ENCODE assay signal across 11 mouse cellular contexts in genomic region chr11:9739098-9739497, GRCm38 (mm10).
DNase-seq lines count a peak whose midpoint lies in the region.
"Had no signal": no experiment of that assay in that cellular context is flagged by ENCODE, and none has a peak within 500 bp of the region (broad histone marks: within the 10 kb centered on the region; RNA-seq: fewer than 3 reads in every experiment).

No protein-coding gene starts in this region.

- intact Hi-C loops in left cerebral cortex, postnatal 4 days (cut with DNase I), result no loop called here
- intact Hi-C loops in left cerebral cortex, postnatal 10 days (cut with DNase I), result no loop called here

- peak; percentile 2 for DNase-seq in left cerebral cortex, adult 11 months (ENCODE audit: low spot score)
- DNase-seq in left cerebral cortex, postnatal 4 days, result no peak
- DNase-seq in layer of hippocampus, adult 18-20 months (ENCODE audit: low spot score in 2 of 2), result peak; percentile 61 to 83
- peak; percentile 14 to 32 for DNase-seq in left cerebral cortex, postnatal 10 days (ENCODE audit: extremely low spot score in 1 of 2, low spot score in 2 of 2)
- peak; percentile 78 for DNase-seq in telencephalon, adult 2 months (ENCODE audit: low read depth, low spot score)
- DNase-seq in embryo, embryonic 10 days (ENCODE audit: low spot score), result no peak
- DNase-seq in kidney, adult 11 months, result no peak
- DNase-seq: cerebellum, adult 2 months; gastrocnemius, postnatal 10 days; heart, postnatal 10 days; kidney, postnatal 14 days had no signal

Comparison
In these comparisons a context has a peak if more than half of its experiments do, and no peak if none do; other contexts are left out.
1. DNase-seq: peak in left cerebral cortex, adult 11 months (single experiment), layer of hippocampus, adult 18-20 months (2 of 2), left cerebral cortex, postnatal 10 days (2 of 2) and telencephalon, adult 2 months (single experiment); none in left cerebral cortex, postnatal 4 days (single experiment), embryo, embryonic 10 days (single experiment) and kidney, adult 11 months (single experiment).